Mouse (Mus musculus): Measurements from ENCODE around the gene BC049762. TPM values are rescaled to one million over a fixed set of nuclear protein-coding genes. Genes with fewer than 3 reads are reported as not detected.

The BC049762 gene
- polyA plus RNA-seq, 1 experiment, result 2.8 TPM

DNA sequence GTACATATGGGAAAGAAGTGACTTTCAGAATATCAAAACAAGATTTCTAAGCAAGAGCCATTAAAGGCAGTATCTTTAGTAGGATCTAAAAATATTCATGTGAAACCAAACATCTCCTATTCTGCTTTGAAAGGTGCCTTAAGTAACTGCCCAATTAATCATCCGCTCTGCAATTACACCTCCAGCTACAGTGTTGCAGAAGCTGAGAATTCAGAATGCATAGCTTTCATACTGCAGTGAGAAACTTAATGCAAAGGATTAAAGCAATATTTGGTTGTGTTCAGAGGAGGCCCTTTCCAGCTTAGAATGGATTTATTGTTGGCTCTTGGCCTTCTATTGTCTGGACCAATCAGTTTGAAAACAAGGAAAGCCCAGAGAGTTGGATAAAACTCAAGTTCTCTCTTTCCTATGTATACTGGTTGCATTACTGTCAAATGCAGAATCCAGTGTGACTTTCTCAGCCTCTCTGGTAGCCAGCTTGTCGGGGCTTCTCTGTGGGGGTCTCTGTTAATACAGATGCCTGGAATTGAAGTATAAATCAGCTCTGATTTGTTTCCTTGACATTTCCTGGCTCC, 31.2 kb upstream of the BC049762 start:
- WGBS, result 66% methylated on average over 2 of the region's 2 CpGs
- no peak for TF ChIP-seq CTCF (conservative IDR thresholded peaks at IDR 0.05; ENCODE audit: insufficient read depth, insufficient read length, low read depth, low read length)
- no peak for TF ChIP-seq POLR2A (IDR thresholded peaks at IDR 0.05; ENCODE audit: low read depth, low read length)
- H3K27ac ChIP-seq (ENCODE audit: insufficient read depth, low read depth, low read length), result no peak overlapping the region
- no peaks in the 10 kb centered on the region for H3K27me3 ChIP-seq (replicated peaks; ENCODE audit: control insufficient read depth, insufficient read depth, low read length)
- H3K4me3 ChIP-seq (ENCODE audit: insufficient read depth, low read depth, low read length), result no peak overlapping the region
- DNase-seq, result no peak
- H3K4me1 ChIP-seq (ENCODE audit: control insufficient read depth, insufficient read depth, low read length), result no peaks in the 10 kb centered on the region
- no peaks in the 10 kb centered on the region for H3K36me3 ChIP-seq (ENCODE audit: control insufficient read depth, insufficient read depth, low read length)

DNA sequence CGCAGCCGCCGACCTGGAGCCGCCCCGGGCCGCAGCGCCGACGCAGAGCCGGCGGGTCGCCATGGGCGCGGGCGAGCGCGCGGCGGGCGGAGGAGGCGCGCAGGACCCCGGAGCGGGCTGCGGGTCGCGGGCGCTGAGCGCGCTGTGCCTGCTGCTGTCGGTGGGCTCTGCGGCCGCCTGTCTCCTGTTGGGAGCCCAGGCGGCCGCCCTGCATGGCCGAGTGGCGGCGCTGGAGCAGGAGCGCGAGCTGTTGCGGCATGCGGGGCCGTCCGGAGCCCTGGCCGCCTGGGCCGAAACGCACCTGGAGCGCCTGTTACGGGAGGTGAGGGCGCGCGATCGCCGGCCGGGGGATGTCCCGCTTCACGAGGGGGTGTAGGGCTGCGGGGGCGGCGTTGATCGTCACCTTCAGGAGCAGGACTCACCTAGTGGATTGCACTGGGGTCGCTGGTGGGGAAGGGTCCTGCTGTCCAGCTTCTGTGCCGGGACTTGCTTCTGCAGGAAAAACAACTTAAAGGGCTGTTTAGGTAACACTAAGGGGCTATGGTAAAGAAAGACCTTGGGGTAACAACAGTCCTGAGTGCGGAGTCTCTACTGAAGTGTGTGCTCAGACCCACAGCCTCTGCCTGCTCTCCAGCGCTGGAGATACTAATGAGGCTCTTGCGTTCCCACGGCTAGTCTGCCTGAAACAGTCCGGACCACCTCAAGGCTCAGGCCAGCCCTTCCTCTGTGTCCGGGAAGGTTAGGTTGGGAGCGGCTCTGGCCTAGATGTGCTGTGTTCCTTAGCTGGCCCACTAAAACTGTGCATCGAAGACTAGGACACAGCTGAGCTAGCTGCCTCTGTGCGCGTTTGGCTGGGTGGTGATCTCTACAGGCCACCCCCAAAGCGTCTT, 27.5 kb upstream of the BC049762 start:
- 6% methylated on average over 69 of the region's 74 CpGs for WGBS
- no peak overlapping the region for H3K27ac ChIP-seq (ENCODE audit: insufficient read depth, low read depth, low read length)
- H3K4me1 ChIP-seq (ENCODE audit: control insufficient read depth, insufficient read depth, low read length), result no peaks in the 10 kb centered on the region
- peak; percentile 41 for DNase-seq
- H3K27me3 ChIP-seq (replicated peaks; ENCODE audit: control insufficient read depth, insufficient read depth, low read length), result no peaks in the 10 kb centered on the region
- H3K36me3 ChIP-seq (ENCODE audit: control insufficient read depth, insufficient read depth, low read length), result no peaks in the 10 kb centered on the region
- peak overlapping the region; percentile 80 for H3K4me3 ChIP-seq (ENCODE audit: insufficient read depth, low read depth, low read length)
- TF ChIP-seq CTCF (conservative IDR thresholded peaks at IDR 0.05; ENCODE audit: insufficient read depth, insufficient read length, low read depth, low read length), result no peak
- no peak for TF ChIP-seq POLR2A (IDR thresholded peaks at IDR 0.05; ENCODE audit: low read depth, low read length)

DNA sequence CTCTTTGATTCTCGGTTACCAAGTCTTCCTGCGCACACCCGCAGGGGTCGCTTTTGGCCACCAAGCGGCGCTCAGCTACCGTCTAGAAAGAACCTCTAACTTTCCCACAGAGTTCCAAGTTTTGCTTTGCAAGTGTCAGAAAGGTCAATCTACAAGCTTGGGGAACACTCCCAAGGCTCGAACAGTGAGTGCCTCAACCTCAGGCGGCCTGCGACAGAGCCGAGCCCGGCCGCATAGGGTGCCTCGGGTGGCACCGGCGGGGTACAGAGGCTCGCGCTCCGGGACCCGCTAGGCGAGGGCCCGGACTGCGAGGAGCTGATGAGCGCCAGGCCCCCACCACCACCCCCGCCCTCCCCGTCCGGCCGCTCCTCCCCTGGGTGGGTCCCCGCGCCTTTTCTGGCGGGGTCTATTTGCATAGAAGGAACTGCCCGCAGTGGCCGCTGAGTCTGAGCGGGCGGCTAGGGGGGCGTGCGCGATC, 26.8 kb upstream of the BC049762 start, which contains the start of gene Col23a1:
Gene Col23a1, plus strand, starts transcription at position 357 of the 478 bp plus-strand sequence.
- DNase-seq, result peak; percentile 86
- Histone ChIP-seq H3K4me1 (ENCODE audit: control insufficient read depth, insufficient read depth, low read length) (no peaks in the 10 kb centered on the region), H3K27me3 (replicated peaks; ENCODE audit: control insufficient read depth, insufficient read depth, low read length) (no peaks in the 10 kb centered on the region), H3K4me3 (ENCODE audit: insufficient read depth, low read depth, low read length) (peak within 1 kb of the TSS; percentile 80), H3K27ac (ENCODE audit: insufficient read depth, low read depth, low read length) (no peak within 1 kb of the TSS), H3K36me3 (ENCODE audit: control insufficient read depth, insufficient read depth, low read length) (no peaks in the 10 kb centered on the region)
- TF ChIP-seq CTCF (conservative IDR thresholded peaks at IDR 0.05; ENCODE audit: insufficient read depth, insufficient read length, low read depth, low read length) (peak; percentile 80), POLR2A (IDR thresholded peaks at IDR 0.05; ENCODE audit: low read depth, low read length) (no peak)
- WGBS, result under 1% methylated on average over 35 of the region's 38 CpGs

DNA sequence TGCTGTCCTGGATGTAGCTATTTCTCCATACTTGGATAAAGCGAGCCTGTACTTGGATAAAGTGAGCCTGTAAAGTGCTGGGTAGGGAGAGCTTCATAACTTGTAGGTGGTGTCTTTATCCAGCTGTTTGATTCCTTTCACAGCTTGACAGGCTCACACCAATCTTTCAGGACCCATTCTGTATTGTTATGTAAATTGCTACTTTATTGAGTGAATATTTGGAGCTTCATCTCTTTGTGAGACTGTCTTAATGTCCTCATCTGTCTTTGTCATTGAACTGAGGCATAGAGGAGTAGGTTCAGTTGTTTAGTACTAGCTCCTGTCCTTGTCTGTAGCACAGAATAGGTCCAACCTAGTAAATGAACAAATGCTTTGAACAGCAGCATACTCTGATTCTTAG, 11.6 kb upstream of the BC049762 start:
- no peak for DNase-seq
- peaks cover 23% of the 10 kb centered on the region for H3K36me3 ChIP-seq (ENCODE audit: control insufficient read depth, insufficient read depth, low read length)

DNA sequence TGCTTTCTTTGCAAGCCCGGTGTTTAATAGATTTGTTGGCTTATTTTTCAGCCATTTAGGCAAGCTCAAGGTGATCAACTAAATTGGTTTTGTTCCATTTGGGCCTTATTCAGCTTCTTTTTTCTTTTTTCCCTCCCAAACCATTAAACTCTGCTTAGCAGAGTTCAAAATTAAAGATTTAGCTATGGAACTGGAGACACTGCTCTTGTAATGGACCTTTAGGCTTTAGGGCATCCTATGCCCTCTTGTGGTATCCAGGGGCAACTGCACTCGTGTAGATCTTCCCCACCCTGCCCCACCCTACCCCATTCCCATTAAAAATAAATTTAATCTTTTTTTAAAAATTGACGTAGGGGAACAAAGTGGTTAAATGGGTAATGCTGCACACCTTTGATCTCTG, 2.5 kb upstream of the BC049762 start:
- peak; percentile 39 for DNase-seq
- Histone ChIP-seq H3K27ac (ENCODE audit: insufficient read depth, low read depth, low read length) (no peak overlapping the region), H3K4me3 (ENCODE audit: insufficient read depth, low read depth, low read length) (no peak overlapping the region), H3K27me3 (replicated peaks; ENCODE audit: control insufficient read depth, insufficient read depth, low read length) (no peaks in the 10 kb centered on the region), H3K36me3 (ENCODE audit: control insufficient read depth, insufficient read depth, low read length) (peaks cover 2% of the 10 kb centered on the region), H3K4me1 (ENCODE audit: control insufficient read depth, insufficient read depth, low read length) (peaks cover 3% of the 10 kb centered on the region)
- WGBS, result 35% methylated on average over 3 of the region's 3 CpGs
- no peak for TF ChIP-seq POLR2A (IDR thresholded peaks at IDR 0.05; ENCODE audit: low read depth, low read length)
- TF ChIP-seq CTCF (conservative IDR thresholded peaks at IDR 0.05; ENCODE audit: insufficient read depth, insufficient read length, low read depth, low read length), result peak; percentile 54

More for the DNA sequence above, 11.6 kb upstream of the BC049762 start:
- no peak for TF ChIP-seq POLR2A (IDR thresholded peaks at IDR 0.05; ENCODE audit: low read depth, low read length)
- TF ChIP-seq CTCF (conservative IDR thresholded peaks at IDR 0.05; ENCODE audit: insufficient read depth, insufficient read length, low read depth, low read length), result no peak
- no peaks in the 10 kb centered on the region for H3K27me3 ChIP-seq (replicated peaks; ENCODE audit: control insufficient read depth, insufficient read depth, low read length)
- H3K4me1 ChIP-seq (ENCODE audit: control insufficient read depth, insufficient read depth, low read length), result no peaks in the 10 kb centered on the region
- no peak overlapping the region for H3K27ac ChIP-seq (ENCODE audit: insufficient read depth, low read depth, low read length)
- WGBS, result 92% methylated on average over 1 of the region's 1 CpGs
- no peak overlapping the region for H3K4me3 ChIP-seq (ENCODE audit: insufficient read depth, low read depth, low read length)

DNA sequence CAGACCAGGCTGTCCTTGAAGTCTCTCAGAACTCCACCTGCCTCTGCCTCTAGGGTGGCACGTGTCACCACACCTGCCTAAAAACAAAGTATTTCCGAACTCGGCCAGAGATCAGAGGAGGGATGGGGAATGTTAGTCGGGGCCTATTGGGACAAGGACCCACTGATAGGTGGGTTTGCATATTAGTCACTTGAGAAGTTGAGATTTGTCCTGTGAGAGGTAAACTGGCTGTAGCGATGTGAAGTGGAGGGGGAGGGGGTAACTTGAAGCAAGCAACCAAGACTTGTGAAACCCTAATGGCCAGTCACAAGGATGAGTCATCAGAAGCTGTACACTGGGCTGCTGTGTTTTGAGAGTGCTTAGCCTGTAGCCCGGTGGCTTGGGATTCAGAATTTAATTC, 1.5 kb upstream of the BC049762 start:
- Histone ChIP-seq H3K4me1 (ENCODE audit: control insufficient read depth, insufficient read depth, low read length) (peaks cover 3% of the 10 kb centered on the region), H3K27ac (ENCODE audit: insufficient read depth, low read depth, low read length) (peak overlapping the region; percentile 76; the same call in 1 of the 2 replicates), H3K27me3 (replicated peaks; ENCODE audit: control insufficient read depth, insufficient read depth, low read length) (no peaks in the 10 kb centered on the region), H3K4me3 (ENCODE audit: insufficient read depth, low read depth, low read length) (peak overlapping the region; percentile 46), H3K36me3 (ENCODE audit: control insufficient read depth, insufficient read depth, low read length) (peaks cover 2% of the 10 kb centered on the region)
- TF ChIP-seq CTCF (conservative IDR thresholded peaks at IDR 0.05; ENCODE audit: insufficient read depth, insufficient read length, low read depth, low read length) (no peak), POLR2A (IDR thresholded peaks at IDR 0.05; ENCODE audit: low read depth, low read length) (no peak)
- WGBS, result 2% methylated on average over 6 of the region's 6 CpGs
- peak; percentile 55 for DNase-seq

Data from kidney, adult 2 months (tissue).